Mouse (Mus musculus): ENCODE measurements around the gene 6330409D20Rik.
A peak's percentile ranks its signal among the peaks of the same experiment; 100 is the strongest.

Gene 6330409D20Rik

DNA sequence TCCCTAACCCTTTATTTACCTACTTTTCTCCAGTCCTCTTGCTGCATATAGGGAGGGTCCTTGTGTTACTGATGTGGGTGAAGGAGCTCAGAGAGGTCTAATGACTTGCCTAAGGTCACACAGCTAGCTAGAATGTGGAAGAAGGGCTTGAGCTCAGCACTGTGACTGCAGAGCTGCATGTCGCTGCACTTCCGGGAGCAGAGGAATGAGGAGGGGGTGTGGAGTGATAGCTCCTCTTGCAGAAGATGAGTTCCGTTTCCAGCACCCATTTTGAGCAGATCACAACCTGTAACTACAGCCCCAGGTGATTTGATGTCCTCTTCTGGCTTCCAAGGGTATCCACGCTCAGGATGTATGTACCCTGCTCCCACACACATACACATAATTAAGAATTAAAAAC lies 16.7 kb downstream of the 6330409D20Rik start:
- DNase-seq (ENCODE audit: low spot score in 2 of 2) = no peak

DNA sequence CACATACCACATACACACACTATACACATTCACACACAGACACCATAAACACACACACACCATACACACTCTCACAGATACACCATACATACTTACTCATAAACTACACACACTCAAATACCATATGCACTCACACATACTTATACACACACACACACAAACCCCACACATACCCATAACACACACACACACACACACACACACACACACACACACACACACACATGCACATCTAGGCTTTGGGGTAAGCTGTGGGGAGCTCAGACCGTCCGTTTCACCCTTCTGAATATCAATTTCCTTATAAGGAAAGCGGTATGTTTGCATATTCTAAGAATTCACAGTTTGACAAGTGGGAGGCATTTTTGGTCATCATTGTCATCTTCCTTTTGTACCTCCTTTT lies 18.2 kb downstream of the 6330409D20Rik start:
- DNase-seq (ENCODE audit: low spot score in 2 of 2) = no peak

DNA sequence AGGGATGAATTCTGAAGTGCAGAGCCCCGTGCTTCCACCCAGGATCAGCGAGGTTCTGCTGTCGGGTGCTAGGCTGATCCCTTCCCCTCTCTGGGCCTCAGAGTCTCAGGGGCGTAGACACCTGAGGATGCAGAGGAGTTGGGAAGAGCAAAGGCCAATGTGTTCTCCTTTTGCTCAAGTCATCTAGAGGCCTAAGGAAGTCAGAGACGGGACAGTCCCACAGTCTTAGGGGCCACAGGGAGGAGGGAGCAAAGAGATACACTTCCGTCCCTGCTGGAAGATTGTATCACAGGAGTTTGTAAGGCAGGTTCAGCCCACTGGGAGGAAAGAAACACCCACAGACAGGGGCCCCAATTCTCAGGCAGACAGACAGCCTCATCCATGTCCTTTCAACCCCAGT lies 18.8 kb downstream of the 6330409D20Rik start:
- no peak for DNase-seq (ENCODE audit: low spot score in 2 of 2)

DNA sequence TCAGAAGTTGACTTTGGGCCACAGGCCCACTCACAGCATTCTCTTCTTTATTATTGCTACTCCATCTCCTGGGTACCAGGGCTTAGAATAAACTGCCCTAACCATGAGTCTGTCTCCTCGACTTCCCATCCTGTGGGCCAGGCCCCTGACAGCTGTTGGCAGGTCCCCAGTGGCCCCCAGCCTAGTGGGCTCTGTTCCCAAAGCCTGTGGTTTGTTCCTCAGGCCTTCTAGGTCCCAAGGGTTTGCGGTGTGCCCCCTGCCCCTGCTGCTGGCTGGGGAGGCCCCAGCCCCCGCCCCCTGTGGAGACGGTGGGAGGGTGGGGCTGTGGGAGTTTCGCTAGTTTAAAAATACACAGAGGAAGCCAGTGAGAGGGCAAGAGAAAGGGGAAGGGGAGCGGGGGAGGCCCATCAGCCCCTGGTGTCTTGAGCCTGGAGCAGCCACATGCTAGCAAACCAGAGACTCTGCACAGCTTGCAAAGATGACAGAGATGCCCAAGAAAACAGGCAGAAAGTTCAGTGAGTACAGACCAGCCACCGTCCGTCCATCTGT lies 20.1 kb downstream of the 6330409D20Rik start, which contains the start of gene Sh2d3c:
Gene Sh2d3c, plus strand, starts transcription at position 375 of the 549 bp plus-strand sequence.
- no peak for DNase-seq (ENCODE audit: low spot score in 2 of 2)

DNA sequence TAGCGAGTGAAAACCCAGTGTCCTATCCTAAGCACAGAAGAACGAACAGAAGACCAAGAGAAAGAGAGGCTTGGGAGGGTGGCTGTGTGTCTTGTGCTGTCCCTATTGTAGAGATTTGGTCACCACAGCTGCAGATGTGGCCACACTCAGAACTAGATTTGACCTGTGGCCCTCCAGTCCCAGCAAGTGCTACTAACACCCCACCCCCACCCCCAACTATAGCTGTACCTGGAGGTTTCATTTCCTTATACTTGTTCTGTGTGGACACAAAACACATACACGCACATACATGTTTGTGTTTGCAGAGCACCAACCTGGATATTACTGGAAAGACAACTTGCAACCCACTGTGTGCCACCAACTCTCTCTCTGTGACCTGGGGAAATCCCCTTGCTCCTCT lies 20.8 kb downstream of the 6330409D20Rik start:
- no peak for DNase-seq (ENCODE audit: low spot score in 2 of 2)

DNA sequence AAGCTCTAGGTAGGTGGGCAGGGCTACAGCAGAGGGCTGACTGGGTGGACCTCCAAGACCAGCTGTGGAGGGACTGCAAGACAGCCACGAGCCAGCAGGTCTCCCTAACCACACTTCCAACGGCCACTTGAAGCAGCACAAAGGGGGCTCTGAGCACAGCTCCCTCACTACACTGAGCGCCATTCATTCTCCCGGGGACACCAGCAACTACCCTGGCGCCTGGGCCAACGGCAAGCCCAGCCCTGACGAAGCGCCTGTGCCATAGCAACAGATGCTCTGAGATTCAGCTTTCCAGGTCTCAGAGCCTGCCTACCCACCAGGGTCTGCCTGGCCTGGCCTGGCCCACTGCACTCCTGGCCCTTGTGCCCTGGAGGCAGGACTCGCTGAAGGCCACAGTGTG lies 22.1 kb downstream of the 6330409D20Rik start:
- peak in 1 of 2 experiments; percentile 20 for DNase-seq (ENCODE audit: low spot score in 2 of 2)

DNA sequence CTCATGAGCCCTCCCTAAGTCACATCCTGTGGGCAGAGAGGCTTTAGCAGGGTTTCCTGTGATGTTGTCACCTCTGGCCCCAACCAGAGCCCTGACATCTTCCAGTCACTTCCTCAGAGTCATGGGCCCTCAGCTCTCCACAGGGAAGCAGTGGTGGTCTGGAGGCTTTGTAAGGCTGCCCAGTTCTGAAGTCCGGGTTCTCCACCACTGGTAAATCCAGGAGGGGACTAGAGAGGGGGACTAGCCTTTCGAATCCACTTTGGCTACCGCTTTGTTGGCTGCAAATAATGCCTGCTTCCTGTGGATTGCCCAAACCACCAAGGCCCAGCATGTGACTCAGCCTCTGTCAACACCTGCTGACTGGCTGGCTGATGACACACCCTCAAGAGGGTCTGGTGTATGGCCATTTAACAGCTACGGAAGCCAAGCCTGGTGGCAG lies 25.8 kb downstream of the 6330409D20Rik start:
- no peak for DNase-seq (ENCODE audit: low spot score in 2 of 2)

DNA sequence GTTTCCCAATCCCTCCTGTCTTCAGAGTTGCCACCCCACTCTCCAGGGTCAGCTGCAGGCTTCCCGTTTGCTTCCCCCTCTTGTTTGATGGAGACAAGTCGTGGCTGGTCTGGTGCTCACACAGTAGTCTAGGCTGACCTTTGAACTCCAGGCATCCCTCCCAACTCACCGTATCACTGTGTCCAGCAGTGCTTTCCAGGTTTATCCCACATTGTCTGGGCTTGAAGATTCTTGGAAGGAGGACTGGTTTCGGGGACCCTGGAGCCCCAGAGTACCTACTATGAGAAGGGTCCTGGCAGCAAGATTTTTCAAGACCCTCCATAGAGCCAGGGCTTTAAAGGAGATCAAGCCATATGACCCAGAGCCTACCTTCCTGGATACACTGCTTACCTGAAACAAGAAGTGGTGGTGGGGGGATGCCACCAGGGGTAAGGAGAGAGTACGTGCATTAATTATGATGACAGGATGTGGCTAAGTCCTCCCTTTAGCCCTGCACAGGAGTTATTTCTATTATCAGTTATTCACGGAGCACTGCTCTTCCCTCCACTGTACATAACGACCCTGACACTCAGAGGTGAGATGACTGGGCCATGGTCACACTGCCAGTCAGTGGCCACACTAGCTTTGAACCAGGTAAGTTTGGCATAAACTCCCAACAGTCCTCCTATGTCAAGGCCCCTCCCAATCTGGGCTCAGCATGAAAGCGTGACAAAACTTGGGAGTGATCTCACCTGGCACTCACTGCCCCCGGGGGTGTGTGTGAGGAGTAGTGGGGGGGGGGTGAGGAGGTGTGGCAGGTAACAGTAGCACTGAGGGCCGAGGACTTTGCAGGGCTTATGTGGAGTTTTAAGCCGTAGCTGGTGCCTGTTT lies 26.5 kb downstream of the 6330409D20Rik start:
- DNase-seq (ENCODE audit: low spot score in 2 of 2) = no peak

DNA sequence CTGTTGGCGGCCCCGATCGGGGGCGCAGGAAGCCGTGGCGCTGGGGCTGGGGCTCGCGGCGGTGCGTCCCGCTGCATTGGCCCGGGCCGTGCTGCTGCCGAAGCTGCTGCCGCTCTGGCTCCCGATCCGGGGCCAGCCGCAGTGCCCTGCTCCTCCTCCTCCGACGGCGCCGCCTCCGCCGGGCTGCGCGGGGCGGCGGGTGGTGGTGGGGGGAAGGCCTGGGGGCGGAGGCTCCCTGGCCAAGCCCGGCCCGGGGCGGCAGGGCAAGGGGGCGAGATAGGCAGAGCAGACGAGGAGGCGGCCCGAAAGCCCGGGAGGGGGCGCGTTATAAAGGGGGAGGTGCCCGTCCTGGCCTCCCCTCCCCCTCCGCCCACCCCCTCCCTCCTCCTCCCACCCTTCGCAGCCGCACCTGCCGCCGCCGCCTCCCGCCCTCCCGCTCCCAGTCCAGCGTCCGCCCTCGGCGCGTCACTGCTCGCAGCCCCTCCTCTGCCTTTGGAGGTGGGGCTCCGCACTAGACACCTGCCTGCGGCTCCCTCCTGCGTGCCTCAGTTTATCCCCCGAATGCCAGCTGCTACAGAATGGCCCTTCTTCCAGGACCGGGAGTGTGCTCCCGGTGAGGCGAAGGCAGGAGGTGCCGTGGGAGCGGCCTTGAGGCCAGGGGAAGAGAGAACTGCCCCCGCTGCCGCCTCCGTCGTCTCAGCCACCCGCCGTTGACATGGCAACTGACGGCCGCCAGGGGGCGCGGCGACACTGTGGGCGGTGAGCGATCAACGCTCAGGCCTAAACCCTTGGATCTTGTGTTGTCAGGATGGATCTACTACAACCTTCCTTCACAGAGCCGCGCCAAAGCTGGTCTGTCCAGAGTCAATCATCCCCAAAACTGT lies 27.6 kb downstream of the 6330409D20Rik start, which contains the start of gene Cdk9:
Gene Cdk9, minus strand, starts transcription at position 143 of the 884 bp plus-strand sequence.
- peak; percentile 87 to 88 for DNase-seq (ENCODE audit: low spot score in 2 of 2)

DNA sequence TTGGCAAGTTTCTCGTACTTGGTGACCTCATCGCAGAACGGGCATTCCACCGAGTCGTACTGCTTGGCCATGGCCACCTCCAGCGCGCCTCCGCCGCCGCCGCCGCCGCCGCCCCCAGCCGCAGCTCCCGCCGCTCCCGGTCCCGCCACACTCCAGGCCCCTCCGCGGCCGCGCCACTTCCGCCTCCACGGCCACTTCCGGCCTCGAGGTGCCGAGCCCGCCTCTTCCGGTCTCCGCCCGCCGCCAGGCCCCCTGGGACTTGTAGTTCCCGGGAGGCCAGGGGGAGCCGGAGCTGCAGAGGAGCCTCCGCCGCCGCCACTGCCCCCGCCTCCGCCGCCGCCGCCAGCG lies 28.3 kb downstream of the 6330409D20Rik start:
- DNase-seq (ENCODE audit: low spot score in 2 of 2) = peak; percentile 88 to 89

DNA sequence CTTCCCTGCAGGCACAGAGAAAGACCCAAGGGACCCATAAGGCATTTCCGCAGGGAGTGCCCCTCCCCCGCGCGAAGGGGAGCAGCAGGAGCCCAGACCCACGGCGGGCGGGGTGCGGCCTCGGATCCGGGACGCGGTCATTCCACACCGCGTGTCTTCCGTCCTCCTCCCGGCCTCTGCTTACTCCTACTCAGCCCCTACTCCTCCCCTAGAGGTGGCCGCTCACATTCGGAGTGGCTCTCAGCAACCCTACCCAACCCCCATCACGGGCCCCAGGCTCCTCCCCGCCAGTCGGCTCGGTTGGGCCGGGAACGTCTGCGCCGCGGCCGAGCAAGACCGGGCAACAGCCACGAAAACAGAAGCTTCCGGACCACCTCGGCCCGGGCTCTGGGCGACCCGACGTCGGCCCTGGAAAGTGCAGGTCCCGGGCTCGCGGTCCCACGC lies 28.7 kb downstream of the 6330409D20Rik start:
- DNase-seq (ENCODE audit: low spot score in 2 of 2) = peak in 1 of 2 experiments; percentile 36

DNA sequence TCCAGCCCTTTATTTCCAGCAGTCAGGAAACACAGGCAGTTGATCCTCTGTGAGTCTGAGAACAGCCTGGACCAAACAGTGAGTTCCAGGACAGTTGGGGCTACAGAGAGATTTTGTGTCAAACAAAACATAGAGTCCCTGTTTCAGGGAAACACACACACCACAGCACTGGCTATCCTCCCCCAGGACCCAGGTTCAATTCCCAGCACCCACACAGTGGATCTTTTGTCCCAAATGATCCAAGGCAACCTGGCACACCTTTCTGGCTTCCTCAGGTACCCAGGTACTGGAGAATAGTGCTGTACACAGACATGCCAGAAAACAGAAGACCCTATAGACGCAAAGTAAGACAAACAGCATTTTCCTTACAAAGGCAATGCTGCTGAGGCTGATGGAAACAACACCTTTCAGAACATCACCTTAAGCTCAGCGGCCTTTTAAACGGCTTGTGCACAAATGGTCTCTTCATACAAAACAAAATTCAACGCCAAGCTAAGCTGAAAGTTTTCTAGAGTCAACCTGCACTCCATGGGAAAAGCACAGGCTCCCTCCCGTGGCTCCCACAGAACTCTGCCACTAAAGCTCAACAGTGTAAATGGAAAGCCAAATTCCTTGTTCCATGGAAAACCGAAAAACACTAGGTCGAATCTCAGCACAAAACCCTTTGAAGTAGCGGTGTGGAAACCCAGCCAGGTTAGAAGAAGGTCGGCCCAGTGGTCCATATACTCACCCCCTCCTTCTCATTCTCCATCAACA lies 29.3 kb downstream of the 6330409D20Rik start:
- DNase-seq (ENCODE audit: low spot score in 2 of 2) = no peak

DNA sequence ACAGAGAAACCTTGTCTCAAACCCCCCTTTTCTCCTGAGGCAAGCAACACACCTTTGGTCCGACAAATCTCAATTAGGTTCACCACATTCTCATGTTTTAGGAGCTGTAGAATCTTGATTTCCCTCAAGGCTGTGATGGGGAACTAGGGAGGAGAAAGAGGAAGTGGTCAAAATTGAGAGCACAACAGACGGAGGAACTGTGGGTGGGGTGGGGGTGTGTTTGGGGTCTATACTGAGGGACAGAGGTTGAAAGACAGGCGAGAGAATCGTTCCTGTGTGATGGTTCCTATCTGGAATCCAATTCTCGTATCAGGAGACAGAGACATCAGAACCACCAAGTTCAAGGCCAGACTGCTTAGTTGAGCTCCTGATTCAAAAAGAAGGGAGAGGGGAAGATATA lies 30.4 kb downstream of the 6330409D20Rik start:
- no peak for DNase-seq (ENCODE audit: low spot score in 2 of 2)

DNA sequence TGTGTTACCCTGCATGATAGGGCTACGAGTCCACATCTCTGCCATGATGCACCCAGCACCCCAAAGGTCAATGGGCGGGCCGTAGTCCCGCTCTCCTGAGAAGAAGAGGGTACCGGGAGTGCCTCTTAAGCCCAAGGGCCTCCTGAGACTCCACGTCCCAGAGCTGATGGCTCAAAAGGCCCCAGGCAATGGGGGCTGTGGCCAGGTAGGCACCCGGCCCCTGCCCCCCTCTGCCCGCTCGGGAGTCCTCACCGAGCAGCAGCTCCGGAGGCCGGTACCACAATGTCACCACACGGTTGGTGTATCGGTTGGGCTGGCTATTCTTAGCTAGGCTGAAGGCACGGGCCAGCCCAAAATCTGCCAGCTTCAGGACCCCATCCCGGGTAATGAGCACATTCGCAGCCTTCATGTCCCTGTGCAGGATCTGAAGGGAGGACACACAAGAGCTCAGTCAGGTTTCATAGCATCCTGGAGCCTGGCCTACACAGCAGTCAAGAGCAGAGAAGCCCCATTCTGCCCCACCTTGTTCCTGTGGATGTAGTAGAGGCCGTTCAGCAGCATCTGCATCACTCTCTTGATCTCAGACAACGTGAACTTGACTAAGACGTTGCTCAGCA lies 31.2 kb downstream of the 6330409D20Rik start:
- no peak for DNase-seq (ENCODE audit: low spot score in 2 of 2)

DNA sequence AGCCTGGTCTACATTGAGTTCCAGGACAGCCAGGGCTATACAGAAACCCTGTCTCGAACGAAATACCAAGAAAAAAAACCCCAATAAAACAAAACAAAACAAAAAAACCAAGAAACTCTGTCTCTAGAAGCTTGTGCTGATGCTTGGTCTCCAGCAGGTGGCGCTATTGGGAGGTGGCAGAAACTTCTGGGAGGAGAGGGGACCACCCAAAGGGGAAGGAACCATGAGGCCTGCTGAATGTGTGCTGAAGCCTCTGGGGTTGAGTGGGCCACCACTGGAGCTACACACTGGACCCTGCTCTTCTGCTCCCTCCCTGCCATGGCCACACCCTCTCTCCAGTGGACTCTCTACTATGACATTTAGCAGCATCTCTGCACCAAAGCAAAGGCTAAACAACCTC lies 32.2 kb downstream of the 6330409D20Rik start:
- no peak for DNase-seq (ENCODE audit: low spot score in 2 of 2)

DNA sequence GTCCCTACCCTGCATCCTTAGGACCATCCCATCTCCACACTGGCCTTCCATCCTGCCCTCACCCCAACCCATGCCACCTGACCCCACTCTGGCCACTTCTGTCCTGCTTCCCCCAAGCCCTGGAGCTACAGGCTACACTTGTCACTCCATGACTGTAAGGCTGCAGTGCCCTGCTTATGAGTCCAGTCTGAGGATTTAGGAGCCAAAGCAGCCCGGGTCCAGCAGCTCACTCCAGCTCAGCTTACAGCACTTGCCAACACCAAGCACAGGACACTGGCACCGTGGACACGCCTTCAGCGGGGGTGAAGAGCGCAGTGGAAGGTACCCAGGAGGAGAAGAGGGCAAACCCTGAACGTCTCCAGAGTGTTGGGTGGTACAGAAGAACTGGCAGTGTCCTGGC lies 33.8 kb downstream of the 6330409D20Rik start:
- DNase-seq (ENCODE audit: low spot score in 2 of 2) = no peak

DNA sequence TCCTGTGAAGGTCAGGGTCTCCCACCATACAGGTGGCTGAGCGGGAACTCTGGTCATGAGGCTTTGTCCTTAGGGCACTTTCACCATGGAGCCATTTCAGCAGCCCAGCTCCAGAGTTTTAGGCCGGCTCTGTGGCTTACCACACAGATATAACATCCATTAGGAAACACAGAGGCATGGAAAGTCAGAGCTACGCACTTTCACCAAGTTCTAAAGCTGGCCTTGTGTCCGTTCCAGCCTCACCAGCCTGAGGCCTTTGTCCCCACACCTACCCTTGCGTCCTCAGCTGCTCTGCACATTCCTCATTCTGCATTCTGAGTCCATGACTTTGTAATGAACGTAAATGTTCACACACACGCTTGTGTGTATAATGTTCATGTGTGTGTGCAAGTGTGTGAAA lies 35.8 kb downstream of the 6330409D20Rik start:
- no peak for DNase-seq (ENCODE audit: low spot score in 2 of 2)

DNA sequence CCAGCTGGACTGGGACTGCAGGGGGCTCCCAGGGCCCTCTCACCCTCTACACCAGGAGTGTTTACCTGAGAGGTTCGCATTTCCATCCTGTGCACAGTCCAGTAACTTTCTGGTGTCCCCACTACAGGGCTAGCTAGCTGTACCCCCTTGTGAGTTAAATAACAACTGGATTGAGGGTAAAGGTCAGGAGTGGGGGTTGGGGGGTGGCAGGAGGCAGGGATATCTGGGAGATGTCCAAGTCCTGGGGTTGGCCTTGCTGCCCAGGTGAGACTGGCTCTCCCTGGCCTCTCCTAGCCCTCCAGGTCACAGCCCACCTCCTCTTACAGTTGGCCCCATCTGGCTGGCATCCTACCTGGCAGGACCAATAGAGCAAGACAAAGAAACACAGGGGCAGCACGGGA lies 36.8 kb downstream of the 6330409D20Rik start, which contains the start of gene Fpgs:
Gene Fpgs, minus strand, starts transcription at position 125 of the 401 bp plus-strand sequence.
- DNase-seq (ENCODE audit: low spot score in 2 of 2) = no peak

DNA sequence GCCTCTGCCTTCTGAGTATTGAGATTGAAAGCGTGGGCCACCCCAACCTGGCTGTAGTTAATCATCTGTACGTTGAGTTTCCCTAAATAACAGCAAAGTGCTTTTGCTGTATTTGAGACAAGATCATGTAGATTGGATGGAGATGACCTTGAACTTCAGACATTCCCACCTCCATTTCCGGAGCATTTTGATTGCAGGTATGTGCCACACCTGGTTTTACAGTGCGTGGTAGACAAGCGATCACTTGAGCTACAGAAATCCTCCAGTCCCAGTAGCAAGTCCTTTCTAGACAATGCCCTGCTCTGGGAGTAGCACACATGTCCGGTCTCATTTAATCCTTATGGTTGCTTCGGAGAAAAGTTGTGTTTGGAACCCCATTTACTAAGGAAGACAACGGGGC lies 37.8 kb downstream of the 6330409D20Rik start:
- DNase-seq (ENCODE audit: low spot score in 2 of 2) = no peak

DNA sequence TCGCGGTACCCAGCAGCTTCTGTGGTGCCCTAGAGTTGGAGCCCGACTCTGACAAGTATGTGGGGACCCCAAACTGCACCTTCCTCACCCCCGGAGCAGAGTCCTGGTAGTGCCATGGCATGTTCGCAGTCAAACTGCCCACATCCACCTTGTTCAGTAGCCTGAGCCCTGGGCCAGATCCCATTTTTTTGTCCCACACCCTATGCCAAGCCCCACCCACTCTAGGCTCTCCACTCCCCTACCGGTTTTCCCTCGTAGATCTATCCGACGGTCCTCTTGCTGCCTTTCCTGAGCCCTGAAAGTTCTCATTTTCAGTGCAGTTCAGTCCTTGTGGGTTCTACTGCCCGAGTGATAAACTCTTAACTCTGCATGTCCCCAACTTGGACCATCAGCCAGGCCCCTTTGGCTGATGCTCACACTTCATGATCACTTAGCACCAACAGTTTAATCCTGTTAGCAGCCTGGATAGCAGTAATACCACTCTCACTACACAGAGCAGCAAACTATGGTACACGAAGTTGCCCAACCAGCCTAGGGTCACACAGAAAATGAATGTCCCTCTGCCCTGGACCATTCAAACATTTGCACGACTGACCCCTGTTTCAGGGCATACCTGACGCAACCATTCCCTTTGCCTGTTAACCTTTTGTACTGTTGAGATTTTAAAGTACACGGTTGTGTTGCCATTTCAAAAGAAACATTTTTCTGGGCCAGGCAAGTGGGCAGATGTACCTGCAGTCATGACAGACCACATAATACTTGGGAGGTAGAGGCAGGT lies 39.7 kb downstream of the 6330409D20Rik start:
- DNase-seq (ENCODE audit: low spot score in 2 of 2) = no peak

Data from right cerebral cortex, postnatal 36 days (tissue).